Mouse (Mus musculus) cortical plate, adult 2 months (tissue): ENCODE data around the gene Ccdc85b.

Experiments used
- CTCF ChIP-seq: fragments of 200-500 bp; IDR thresholded peaks from 2 replicates; pipeline ENCODE4 v1.5.1; 2011; ENCODE audit warnings: mild to moderate bottlenecking, control low read depth, low read length; ENCODE audit not compliant: insufficient read depth; ENCODE audit errors: extremely low read depth
- POLR2A ChIP-seq: fragments of 200-500 bp; IDR thresholded peaks from 2 replicates; pipeline ENCODE4 v1.6.1; 2011; ENCODE audit warnings: mild to moderate bottlenecking, low read length, control low read depth; ENCODE audit not compliant: insufficient read depth; ENCODE audit errors: extremely low read depth

DNA sequence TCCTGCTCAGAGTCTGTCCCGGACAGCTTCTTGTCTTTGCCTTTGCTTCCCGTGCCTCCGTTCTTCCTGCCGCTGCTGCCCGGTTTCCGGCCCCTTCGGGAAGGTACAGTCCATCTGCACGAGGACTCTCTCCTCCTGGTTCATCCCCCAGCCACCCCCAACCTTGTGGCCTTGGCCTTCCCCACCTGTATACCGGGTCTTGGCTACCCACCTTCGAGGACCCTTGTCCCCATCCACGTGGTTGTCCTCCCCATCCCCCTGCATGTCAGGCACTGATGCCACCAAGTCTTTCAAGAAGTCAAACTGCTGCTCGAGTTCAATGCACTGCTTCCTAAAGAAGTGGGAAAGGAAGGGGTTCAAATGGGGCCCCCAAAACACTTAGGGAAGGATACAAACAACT is 34.1 kb downstream of the Ccdc85b start:
- no peak for TF ChIP-seq POLR2A
- TF ChIP-seq CTCF = no peak
